Mouse (Mus musculus) layer of hippocampus, postnatal 25 days (tissue): ENCODE results near the gene Gpr155. TPM values are rescaled to one million over a fixed set of nuclear protein-coding genes. Genes with fewer than 3 reads are reported as not detected.
A peak's percentile ranks its signal among the peaks of the same experiment; 100 is the strongest.

Experiments used
- DNase-seq, 2 experiments: peaks; one replicate each; pipeline ENCODE4 v3.0.0; 2022; ENCODE audit warnings: mixed read lengths in 2 of 2, low spot score in 1 of 2; ENCODE audit errors: extremely low spot score in 1 of 2
- total RNA-seq, 2 experiments: library from RNA; stranded (reverse); gene quantifications; 2 replicates each; pipeline ENCODE4 v1.2.3; 2021

The Gpr155 gene
- total RNA-seq, 2 experiments from 2014 or later = 54.9 to 62.0 TPM

DNA sequence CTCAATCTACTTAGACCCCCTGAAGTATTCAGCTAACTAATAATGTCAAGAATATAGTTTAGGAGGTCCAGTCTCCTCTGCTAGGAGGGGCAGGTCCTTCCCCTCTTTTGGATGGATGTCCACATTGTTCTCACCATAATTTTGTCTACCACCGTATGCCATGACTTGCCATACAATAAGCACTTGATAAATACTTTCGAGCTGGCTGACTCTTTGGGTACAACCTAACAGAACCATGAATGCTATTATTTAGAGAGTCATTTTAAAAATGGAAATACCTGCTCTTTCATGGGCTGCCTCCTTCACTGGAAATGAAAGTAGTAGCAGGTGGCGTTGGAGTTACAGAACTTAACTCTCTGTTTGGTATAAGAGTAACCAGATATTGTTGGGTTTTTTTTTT is 3.6 kb upstream of the Gpr155 start:
- DNase-seq = no peak

DNA sequence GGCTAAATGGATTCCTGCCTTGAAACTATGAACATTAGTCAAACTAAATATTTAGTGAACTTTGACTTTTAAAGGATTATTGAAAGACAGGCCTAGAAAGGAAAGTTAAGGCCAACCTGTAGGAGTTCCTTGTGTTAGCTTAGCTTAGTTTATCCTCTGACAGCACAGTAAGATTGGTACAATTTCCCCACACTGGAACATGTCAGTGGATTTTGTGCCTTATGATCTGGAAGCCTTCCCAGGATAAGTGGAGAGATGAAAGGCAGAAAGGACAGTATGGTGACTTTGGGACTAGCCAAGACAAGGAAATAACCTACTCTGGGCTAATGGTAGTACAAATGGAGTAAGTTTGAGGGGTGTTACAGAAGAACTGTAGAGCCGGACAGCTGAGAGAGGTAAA is 1.4 kb upstream of the Gpr155 start:
- DNase-seq = no peak

DNA sequence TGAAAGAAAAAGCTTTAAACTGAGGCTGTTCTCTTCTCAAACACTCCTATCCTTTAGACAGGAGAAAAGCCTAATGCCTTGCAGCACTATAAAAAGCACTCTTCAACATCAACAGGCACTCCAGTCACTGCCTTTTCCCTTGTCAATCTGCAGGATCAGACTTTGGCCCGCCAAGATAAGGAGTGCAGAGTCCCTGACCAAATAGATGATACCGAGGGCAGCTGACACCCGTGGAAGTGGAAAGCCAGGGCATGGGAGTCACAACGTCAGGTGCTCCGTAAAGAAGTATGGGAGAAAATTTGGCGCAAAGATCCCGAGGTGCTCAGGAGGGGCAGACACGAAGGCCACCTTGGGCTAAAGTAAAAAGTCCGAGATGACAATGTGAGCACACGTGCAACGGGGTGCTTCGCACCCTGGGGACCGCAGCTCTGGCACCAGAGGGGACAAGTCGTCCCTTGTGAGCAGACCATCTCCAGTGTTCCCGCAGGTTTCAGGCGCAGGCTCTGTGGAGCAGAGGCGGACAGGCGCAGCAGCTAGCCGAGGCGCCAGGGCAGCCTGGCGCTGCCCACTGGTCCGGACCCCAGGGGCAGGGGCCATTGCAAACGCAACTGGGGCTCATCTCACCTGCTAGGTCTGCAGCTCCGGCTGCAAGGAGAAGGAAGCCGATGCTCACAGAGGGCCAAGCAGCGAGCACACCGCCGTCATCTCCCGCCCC is 574 bp downstream of the Gpr155 start:
- DNase-seq = no peak

DNA sequence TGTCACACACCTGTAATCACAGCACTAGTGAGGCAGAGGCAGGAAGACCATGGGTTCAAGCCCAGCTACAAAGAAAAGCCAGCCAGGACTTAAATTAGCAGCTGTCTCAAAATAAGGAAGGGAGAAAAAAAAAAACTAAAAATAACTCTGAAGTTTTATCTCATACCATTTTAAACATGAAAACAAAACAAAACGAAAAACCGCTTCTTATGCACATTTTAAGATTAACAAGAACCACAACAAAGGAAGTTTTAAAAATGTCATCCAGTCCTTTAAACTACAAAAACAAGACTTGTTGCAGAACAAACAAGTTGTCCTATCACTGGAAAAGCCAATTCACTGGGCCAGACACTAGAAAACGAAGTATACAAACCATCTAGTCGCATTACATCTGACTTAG is 1.2 kb downstream of the Gpr155 start:
- DNase-seq = no peak

DNA sequence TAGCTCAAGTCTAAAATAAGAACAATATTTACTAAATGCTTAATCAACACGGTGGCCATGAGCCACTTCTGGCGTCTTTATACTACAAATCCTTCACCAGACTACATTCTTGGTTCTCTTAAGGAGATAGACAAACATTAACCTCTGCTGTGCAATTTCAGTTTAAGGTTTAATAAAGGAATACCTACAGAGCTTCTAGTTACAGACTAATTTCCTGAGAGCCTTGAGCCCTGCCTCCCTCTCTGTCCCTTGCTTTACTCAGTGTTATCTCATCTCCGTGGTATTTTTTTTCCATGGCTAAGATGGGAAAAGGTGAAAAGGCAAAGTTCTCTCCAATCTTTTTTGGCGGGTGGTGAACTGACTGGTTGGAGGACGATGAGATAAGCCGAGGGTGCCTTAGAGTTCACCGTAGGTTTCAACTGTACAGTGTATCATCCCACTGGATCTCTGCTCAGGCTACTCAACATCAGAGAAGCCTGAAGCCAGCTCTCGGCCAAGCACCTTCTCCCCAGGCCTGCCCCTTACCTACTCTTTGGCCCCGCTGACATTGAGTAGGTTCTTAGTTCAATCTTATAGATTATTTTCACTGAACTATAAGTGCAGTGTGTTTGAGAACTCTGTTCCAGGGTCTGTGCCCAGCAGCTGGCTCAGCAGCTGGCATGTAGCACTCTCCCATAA is 5.9 kb downstream of the Gpr155 start:
- DNase-seq = no peak

DNA sequence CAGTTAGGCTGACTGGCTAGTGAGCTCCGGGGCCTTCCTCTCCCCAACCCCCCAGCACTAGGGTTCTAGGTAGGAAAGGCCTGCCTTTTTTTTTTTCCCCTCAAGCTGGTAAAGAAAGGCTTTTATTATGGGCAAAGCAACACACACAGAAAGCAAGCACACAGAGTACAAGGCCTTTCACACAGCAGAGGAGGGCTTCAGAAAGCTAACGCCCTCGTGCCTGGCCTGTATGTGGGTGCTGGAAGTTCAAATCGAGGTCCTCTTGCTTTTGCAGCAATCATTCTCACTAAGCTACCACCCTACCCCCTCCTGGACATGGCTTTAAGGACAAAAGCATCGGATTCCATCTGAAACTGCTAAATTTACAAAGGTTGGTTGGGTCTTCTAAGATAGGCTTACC is 6.7 kb downstream of the Gpr155 start:
- DNase-seq = no peak

DNA sequence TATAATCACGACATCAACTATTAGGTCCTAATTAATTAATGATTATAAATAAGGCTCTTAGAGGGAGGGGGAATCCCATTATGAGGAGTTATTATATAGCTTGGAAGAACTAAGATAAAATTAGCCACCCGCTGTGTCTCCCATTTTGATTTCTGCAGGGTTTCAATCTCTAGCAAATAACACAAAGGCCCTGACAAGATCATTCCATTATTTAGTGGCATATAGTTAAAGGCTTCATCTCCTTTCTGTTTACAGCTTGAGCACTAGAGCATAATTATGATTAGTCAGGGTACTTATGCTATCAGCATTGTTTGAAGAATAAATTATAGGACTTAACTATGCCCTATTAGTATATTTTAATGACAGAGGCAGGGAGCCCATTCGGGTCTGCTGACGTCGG is 8.0 kb downstream of the Gpr155 start:
- no peak for DNase-seq

DNA sequence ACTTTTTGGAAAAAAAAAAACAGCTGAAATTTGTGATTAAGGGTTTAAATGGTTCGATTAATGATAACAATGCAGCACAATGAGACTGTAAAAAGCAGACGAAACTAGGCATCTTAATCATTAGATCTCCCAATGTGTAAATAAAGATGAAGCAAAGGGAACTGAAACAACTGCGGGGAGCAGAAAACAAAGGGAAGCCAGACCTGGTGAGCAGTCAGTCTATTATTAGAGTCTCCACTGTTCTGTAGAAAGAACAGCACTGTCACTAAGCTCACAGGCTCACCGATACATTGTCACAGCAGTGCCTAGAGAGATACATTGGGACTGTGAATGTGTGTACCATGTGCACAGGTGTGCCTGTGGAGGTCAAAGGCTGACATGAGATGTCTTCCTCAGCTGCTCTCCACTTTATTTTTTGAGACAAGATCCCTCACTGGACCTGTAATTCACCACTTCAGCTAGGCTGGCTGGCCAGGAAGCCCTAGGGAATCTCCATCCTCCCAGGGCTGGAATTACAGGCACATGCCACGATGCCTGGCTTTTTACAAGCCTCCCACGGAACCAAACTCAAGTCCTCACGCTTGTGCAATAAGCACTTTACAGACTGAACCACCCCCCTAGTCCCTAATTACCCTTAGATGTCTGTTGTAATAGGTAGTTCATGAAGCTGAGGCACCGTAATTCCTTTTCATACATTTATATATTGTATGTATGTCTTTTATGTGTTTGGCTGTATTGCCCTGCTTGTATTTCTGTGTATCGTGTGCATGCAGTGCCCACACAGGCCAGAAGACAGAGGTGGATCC is 14.6 kb downstream of the Gpr155 start:
- DNase-seq = no peak

DNA sequence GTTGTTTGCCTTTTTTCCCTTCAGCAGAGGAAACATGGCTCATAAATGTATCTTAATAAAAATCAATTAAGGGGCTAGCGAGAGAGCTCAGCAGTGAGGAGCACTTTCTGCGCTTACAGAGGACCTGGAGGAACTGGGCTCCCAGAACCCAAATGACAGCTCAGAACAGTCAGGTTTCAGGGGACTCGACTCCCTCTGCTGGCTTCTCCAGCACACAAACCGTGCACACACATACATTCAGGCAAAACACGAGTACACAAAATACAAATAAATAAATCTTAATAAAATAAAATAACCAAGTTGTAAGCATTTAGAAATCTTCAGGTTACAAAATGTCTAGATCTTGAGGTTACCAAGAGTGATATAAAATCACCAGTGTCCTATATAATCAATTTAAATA is 22.9 kb downstream of the Gpr155 start:
- no peak for DNase-seq

DNA sequence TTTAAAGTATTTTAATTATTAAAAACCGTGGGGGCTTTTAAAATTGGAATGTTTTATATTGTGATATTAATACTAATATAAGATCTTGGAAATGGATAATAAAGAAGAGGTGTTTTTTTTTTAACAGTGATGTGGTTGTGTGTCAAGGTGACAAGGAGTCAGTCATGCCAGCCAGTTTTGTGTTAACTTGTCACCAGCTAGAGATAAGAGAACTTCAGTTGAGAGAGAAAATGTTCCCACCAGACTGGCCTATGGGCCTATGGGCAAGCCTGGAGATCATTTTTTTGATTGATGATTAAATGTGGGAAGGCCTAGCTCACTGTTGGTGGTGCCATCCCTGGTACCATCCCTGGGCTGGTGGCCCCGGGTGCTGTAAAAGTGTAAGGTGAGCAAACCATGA is 25.8 kb downstream of the Gpr155 start:
- DNase-seq = no peak

DNA sequence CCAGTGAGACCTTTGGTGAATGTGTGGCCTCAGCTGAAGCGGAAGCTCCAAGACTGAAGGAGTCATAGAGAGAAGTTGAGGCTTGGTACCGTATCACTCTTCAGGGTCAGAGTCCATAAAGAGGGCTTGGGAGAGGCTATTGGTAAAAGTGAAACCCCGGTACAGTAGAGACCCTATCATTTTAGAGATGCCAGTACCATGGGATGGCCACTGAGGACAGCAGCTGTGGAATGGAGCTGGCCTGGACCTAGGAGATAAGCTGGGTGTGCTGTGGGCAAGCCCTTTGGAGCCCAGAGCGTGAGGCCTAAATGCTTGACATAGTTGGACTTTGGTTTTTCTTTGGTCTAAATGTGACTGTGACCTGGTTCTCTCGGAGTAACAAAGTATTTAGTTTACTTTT is 26.4 kb downstream of the Gpr155 start:
- DNase-seq = no peak

DNA sequence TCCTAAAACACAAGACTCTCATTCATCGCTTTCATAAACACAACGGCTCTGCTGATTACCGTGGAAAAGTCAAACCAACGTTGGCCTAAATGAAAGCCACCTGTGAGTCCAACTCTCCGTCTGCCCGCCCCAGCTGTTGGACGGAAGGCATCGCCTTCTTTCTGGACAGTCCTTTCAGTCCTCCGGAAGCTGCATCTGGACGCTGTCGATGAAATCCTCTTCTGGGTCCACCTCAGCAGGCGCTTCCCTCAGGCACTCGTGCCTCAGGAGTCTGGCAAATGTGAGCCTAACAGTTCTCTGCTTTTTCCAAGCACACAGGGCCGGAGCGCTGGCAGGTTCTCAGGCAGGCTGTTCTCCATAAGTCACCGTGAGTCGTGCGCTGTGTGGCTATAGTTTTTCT is 29.4 kb downstream of the Gpr155 start:
- no peak for DNase-seq

DNA sequence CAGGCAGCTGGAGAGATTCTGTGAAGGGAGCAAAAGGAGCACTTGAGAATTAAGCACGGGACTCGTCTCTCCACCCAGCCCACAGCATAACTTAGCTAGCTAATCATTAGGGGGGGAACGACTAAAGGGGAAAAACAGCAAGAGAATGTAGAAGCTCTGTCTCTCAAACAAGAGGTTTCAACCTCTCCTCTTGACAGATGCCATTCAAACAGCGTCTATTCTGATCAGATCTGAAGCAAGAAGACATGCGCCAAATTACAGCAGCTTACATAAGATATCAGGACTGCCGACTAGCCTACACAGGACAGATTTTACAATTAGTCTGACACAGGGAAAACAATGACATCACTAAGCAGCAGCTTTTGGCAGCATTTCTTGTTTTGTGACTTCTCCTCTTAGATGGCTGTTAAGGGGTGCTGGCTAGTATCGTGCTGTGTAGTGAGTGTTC is 34.4 kb downstream of the Gpr155 start:
- DNase-seq = no peak

DNA sequence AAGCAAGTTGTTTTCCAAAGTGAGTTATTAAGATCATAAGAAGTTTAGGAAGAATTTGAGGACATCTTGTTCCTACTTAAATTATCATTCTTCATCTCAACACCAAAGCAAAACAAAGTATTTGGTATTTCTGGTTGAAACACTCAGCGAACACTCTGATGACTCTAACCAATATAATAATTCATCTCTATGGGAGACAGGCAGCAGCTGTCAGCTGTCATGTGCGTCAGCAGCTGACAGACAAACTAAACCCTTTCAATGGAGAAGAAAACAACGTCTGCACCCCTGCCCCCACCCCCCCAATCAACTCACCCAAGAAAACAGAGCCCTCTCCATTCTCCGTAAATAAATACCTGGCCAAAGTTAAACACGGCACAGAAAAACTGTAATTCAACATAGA is 34.9 kb downstream of the Gpr155 start:
- no peak for DNase-seq

DNA sequence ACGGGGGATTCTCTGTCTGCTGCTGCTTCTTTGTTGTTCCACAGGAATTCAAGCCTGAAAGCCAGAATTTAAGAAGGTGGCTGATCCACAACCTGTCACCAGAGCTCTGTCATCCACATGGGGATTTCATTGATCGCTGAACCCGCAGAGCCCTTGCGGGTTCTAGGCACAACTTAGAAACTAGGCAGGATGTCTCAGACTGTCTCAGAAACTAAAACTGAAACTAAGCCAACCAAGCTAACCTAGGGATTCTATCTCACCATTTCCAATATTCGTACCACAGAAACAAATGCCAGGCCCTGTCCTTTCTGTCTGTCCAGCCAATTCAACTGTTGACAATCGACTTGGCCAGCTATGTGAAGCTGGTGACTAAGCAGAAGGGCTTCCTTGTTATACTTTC is 38.2 kb downstream of the Gpr155 start:
- DNase-seq = no peak

DNA sequence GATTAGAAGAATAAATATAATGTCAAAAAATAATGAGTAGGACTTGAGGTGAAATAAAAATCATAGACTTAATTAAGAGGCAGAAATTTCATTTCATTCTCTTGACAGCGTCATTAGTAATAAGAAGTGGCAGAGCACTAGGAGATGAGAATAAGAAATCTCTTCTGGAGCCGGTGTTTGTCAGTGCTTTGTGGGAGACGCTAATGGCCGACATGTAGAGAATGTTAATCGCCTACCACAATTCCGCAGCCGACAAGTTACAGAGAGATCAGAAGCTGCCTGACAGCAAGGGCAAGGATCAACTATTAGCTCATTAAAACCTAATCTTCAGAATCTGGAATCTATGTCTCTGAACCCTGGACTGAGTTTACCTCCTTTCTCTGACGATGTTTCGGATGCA is 38.6 kb downstream of the Gpr155 start:
- DNase-seq = no peak

DNA sequence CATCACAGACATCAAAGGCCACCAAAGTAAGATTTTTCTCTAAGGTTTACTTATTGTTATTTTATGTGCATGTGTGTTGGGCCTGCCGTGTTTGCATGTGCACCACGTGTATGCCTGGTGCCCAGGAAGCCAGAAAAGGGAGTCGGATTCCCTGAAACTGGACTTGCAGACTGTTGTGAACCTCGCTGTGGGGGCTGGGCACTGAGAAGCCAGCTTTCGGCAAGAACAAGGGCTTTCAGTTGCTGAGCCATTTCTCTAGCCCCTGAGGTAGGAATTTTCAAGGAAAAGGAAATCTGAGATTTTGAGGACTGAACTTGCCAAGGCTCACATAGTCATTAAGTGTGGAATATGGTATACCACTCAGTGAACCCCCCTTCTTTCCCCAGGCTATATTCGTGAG is 39.2 kb downstream of the Gpr155 start:
- no peak for DNase-seq

DNA sequence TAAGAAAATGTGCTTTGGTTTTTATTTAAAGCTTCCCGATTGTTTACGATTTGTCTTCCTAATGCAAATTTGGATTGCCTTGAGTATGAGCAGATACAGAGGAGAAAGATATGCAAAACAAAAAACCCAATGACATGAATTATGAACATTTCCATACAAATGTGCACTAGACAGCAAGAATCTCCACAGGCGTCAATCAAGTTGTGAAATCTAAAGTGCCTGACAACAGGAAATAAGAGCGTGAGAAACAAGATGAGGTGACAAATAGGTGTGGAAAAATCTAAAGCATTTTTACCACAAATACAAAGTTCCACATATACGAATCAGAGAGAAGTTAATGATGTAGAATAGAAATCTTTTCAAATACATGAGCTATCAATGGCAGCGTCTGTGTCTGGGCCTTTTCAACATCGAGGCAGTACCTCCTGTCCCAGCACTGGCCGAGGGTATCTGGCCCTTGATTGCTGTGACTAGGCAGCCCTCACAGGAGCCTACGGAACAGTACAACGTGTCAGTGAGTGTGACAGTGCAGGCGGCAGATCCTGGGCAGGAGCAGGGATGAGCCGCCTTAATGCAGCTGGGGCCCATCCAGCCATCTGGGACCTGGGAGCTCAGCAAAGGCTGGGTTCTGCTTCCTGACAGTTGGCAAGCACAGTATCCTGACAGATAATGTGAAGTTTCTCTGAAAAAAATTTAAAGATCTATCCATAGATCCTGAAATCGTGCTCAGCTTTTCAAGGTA is 39.9 kb downstream of the Gpr155 start:
- DNase-seq = peak; percentile 43 to 47

DNA sequence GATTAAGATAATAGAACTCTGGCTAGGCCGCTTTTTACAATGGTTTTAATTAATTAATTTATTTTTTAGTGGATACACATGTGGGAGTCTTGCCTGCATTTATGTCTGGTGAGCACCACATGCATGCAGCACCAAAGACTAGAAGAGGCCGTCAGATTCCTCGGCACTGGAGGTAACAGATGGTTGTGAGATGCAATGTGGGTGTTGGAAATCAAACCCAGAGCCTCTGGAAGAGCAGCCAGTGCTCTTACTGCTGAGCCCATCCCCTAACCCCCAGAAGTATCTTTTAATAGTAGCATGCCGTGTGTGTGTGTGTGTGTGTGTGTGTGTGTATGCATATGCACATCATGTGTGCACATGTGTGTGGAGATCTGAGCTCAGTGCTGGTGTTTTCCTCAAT is 41.2 kb downstream of the Gpr155 start:
- no peak for DNase-seq

DNA sequence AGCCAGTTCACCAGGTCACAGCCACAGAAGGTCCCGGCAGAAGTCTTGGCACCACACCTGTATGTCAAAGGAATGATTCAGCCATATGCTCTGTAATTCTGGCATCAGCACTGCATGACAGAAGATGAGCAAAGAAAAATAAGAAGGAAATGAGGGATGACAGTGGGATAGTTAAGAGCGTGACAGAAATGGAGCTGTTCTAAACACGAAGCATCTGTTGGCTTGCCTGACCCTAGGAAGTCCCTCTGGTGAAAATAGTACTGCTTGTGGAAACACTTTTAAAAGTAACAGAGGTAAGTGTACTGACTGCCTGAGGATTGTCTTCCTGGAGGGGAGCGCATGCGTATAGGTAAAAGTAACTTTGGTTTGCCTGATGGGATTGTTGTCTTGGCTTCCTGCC is 42.7 kb downstream of the Gpr155 start:
- DNase-seq = no peak

DNA sequence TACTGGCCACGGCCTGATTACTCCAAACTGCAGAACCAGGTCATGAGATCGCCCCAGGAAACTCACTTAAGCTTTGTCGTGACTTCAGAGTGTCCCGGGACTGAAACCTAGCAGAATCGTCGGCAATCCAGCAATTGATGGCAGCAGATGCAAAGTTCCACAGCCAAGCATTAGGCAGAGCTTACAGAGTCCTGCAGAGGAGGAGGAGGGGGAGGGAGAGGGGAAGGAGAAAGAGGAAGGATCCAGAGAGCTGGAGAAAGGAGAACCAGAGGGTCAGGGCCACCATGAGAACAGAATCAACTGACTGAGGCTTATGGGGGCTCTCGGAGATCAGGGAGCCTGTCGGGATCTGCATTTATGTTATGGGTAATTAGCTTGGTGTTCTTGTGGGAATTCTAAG is 48.0 kb downstream of the Gpr155 start:
- no peak for DNase-seq
